Mouse (Mus musculus) layer of hippocampus, postnatal 10 days (tissue): ENCODE data around the gene Timm10. TPM values are rescaled to one million over a fixed set of nuclear protein-coding genes. Genes with fewer than 3 reads are reported as not detected.

Experiments
- DNase-seq, 2 experiments: peaks; one replicate each; pipeline ENCODE4 v3.0.0; 2021; ENCODE audit warnings: low spot score in 2 of 2
- total RNA-seq, 2 experiments: library from RNA; stranded (reverse); gene quantifications; 2 replicates each; pipeline ENCODE4 v1.2.3; 2021

Gene Timm10
- total RNA-seq, 2 experiments from 2014 or later = 58.7 to 64.2 TPM

- DNase-seq = no peak
Observed at GRCm38 (mm10) chr2:84812676-84813075, 14.1 kb upstream of the Timm10 start.

GRCm38 (mm10) chr2:84819861-84820260 lies 6.9 kb upstream of the Timm10 start:
- DNase-seq = no peak

GRCm38 (mm10) chr2:84822552-84822951 lies 4.2 kb upstream of the Timm10 start, which contains the start of gene Smtnl1:
Smtnl1 (minus strand) TSS chr2:84822652.
- DNase-seq = no peak

GRCm38 (mm10) chr2:84823237-84823636 lies 3.6 kb upstream of the Timm10 start:
- no peak for DNase-seq

- DNase-seq = peak in 1 of 2 experiments; percentile 25
Observed at GRCm38 (mm10) chr2:84827283-84827920, 605 bp downstream of the Timm10 start.

- DNase-seq = peak; percentile 92
Observed at GRCm38 (mm10) chr2:84831666-84832391, 5.0 kb downstream of the Timm10 start.

- no peak for DNase-seq
Observed at GRCm38 (mm10) chr2:84837107-84837506, 10.3 kb downstream of the Timm10 start.

GRCm38 (mm10) chr2:84837817-84838592 lies 11.2 kb downstream of the Timm10 start:
- DNase-seq = no peak

- DNase-seq = no peak
Observed at GRCm38 (mm10) chr2:84838593-84838949, 11.8 kb downstream of the Timm10 start, which contains the start of gene Slc43a1. Slc43a1 (plus strand) TSS chr2:84838850.

- DNase-seq = no peak
Observed at GRCm38 (mm10) chr2:84838993-84839980, 12.5 kb downstream of the Timm10 start.

GRCm38 (mm10) chr2:84840016-84840747 lies 13.4 kb downstream of the Timm10 start:
- peak; percentile 47 to 59 for DNase-seq

GRCm38 (mm10) chr2:84840748-84841563 lies 14.2 kb downstream of the Timm10 start:
- no peak for DNase-seq

GRCm38 (mm10) chr2:84841905-84842304 lies 15.1 kb downstream of the Timm10 start:
- DNase-seq = no peak

GRCm38 (mm10) chr2:84843654-84844053 lies 16.9 kb downstream of the Timm10 start:
- DNase-seq = no peak

- DNase-seq = no peak
Observed at GRCm38 (mm10) chr2:84845226-84845625, 18.4 kb downstream of the Timm10 start.

GRCm38 (mm10) chr2:84850407-84851129 lies 23.8 kb downstream of the Timm10 start:
- no peak for DNase-seq

- no peak for DNase-seq
Observed at GRCm38 (mm10) chr2:84851130-84852040, 24.6 kb downstream of the Timm10 start.
